Mouse (Mus musculus): ENCODE measurements at regions not wholly inside any gene's neighbourhood (a gene's known extent, or its start where the extent isn't known, plus 50 kb on each side); places are given as distances from the start of the nearest gene placed in this dataset.

DNA sequence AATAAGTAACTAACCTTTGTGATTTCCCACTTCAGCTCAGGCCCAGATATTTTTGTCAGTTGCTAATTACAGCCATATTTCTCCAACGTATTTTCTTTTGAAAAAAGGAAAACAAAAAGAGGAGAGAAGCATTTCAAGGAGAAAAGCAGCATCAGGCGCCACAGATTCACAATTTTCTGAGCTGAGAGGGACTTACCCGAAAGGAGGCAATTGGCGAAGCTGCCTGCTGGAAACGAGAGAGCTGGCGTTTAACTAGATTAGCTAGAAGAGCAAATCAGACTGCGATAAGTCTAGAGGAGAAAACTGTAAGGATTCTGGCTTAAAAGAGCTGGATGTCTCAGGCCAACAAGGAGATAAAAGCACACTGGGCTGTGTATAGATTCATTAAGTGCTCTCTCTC, 937.7 kb upstream of the Zeb2 start:
- Histone ChIP-seq H3K27ac (ENCODE audit: insufficient read depth, low read length) (no peak overlapping the region), H3K9me3 (replicated peaks; ENCODE audit: control insufficient read depth, insufficient read depth, low read length, poor library complexity, severe bottlenecking) (no peaks in the 10 kb centered on the region), H3K9ac (ENCODE audit: low read depth, poor library complexity, severe bottlenecking) (no peak overlapping the region), H3K36me3 (ENCODE audit: control insufficient read depth, insufficient read depth, low read length, poor library complexity, severe bottlenecking) (no peaks in the 10 kb centered on the region), H3K4me1 (ENCODE audit: control insufficient read depth, insufficient read depth, low read length) (no peaks in the 10 kb centered on the region), H3K4me3 (ENCODE audit: low read depth, low read length) (no peak overlapping the region), H3K27me3 (ENCODE audit: control insufficient read depth, insufficient read depth, low read length, poor library complexity, severe bottlenecking) (no peaks in the 10 kb centered on the region)
- TF ChIP-seq CTCF (IDR thresholded peaks at IDR 0.05; ENCODE audit: low read depth, low read length): no peak
- no peak for TF ChIP-seq POLR2A (IDR thresholded peaks at IDR 0.05; ENCODE audit: insufficient read depth, low read length)
- no peak for TF ChIP-seq EP300 (IDR thresholded peaks at IDR 0.05; ENCODE audit: insufficient read depth, low read depth, low read length)

DNA sequence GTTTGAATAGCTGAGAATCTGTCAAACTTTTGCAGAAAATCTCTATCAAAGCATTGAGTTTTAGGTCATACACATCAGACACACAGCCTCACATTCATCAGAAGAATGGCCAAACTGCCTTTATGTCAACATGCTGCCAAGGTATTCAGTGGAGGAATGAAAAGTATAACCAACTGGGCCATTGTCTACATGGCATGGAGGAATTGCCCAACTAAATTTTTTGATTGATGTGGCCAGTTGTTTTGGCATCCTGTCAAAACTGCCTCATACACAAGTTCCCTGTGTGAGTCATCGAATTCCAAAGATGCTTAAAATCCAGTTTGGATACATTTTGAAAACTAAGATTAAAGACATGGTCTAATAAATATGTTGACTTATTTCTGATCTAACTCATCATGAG, 904.7 kb upstream of the Zeb2 start:
- H3K4me1 ChIP-seq (ENCODE audit: control insufficient read depth, insufficient read depth, low read length): no peaks in the 10 kb centered on the region
- no peaks in the 10 kb centered on the region for H3K27me3 ChIP-seq (ENCODE audit: control insufficient read depth, insufficient read depth, low read length, poor library complexity, severe bottlenecking)
- no peak overlapping the region for H3K4me3 ChIP-seq (ENCODE audit: low read depth, low read length)
- no peak for TF ChIP-seq CTCF (IDR thresholded peaks at IDR 0.05; ENCODE audit: low read depth, low read length)
- no peak for TF ChIP-seq POLR2A (IDR thresholded peaks at IDR 0.05; ENCODE audit: insufficient read depth, low read length)
- no peak for TF ChIP-seq EP300 (IDR thresholded peaks at IDR 0.05; ENCODE audit: insufficient read depth, low read depth, low read length)
- H3K9ac ChIP-seq (ENCODE audit: low read depth, poor library complexity, severe bottlenecking): no peak overlapping the region
- no peak overlapping the region for H3K27ac ChIP-seq (ENCODE audit: insufficient read depth, low read length)
- no peaks in the 10 kb centered on the region for H3K36me3 ChIP-seq (ENCODE audit: control insufficient read depth, insufficient read depth, low read length, poor library complexity, severe bottlenecking)
- no peaks in the 10 kb centered on the region for H3K9me3 ChIP-seq (replicated peaks; ENCODE audit: control insufficient read depth, insufficient read depth, low read length, poor library complexity, severe bottlenecking)

GRCm38 (mm10) chr2:46013771-46014269, 896.6 kb upstream of the Zeb2 start:
- H3K4me1 ChIP-seq (ENCODE audit: control insufficient read depth, insufficient read depth, low read length): no peaks in the 10 kb centered on the region
- no peaks in the 10 kb centered on the region for H3K27me3 ChIP-seq (ENCODE audit: control insufficient read depth, insufficient read depth, low read length, poor library complexity, severe bottlenecking)
- no peak overlapping the region for H3K9ac ChIP-seq (ENCODE audit: low read depth, poor library complexity, severe bottlenecking)
- TF ChIP-seq CTCF (IDR thresholded peaks at IDR 0.05; ENCODE audit: low read depth, low read length): no peak
- TF ChIP-seq EP300 (IDR thresholded peaks at IDR 0.05; ENCODE audit: insufficient read depth, low read depth, low read length): no peak
- TF ChIP-seq POLR2A (IDR thresholded peaks at IDR 0.05; ENCODE audit: insufficient read depth, low read length): no peak
- H3K36me3 ChIP-seq (ENCODE audit: control insufficient read depth, insufficient read depth, low read length, poor library complexity, severe bottlenecking): no peaks in the 10 kb centered on the region
- H3K27ac ChIP-seq (ENCODE audit: insufficient read depth, low read length): no peak overlapping the region
- H3K9me3 ChIP-seq (replicated peaks; ENCODE audit: control insufficient read depth, insufficient read depth, low read length, poor library complexity, severe bottlenecking): no peaks in the 10 kb centered on the region
- H3K4me3 ChIP-seq (ENCODE audit: low read depth, low read length): no peak overlapping the region

- no peak for TF ChIP-seq EP300 (IDR thresholded peaks at IDR 0.05; ENCODE audit: insufficient read depth, low read depth, low read length)
- no peak for TF ChIP-seq POLR2A (IDR thresholded peaks at IDR 0.05; ENCODE audit: insufficient read depth, low read length)
- TF ChIP-seq CTCF (IDR thresholded peaks at IDR 0.05; ENCODE audit: low read depth, low read length): no peak
These were observed 895.5 kb upstream of the Zeb2 start for GRCm38 (mm10) chr2:46012716-46013115.

GRCm38 (mm10) chr2:45975157-45975556, 858.0 kb upstream of the Zeb2 start:
- H3K9me3 ChIP-seq (replicated peaks; ENCODE audit: control insufficient read depth, insufficient read depth, low read length, poor library complexity, severe bottlenecking): no peaks in the 10 kb centered on the region
- H3K36me3 ChIP-seq (ENCODE audit: control insufficient read depth, insufficient read depth, low read length, poor library complexity, severe bottlenecking): no peaks in the 10 kb centered on the region
- H3K4me1 ChIP-seq (ENCODE audit: control insufficient read depth, insufficient read depth, low read length): no peaks in the 10 kb centered on the region
- H3K27me3 ChIP-seq (ENCODE audit: control insufficient read depth, insufficient read depth, low read length, poor library complexity, severe bottlenecking): no peaks in the 10 kb centered on the region
- no peak overlapping the region for H3K9ac ChIP-seq (ENCODE audit: low read depth, poor library complexity, severe bottlenecking)
- H3K27ac ChIP-seq (ENCODE audit: insufficient read depth, low read length): no peak overlapping the region
- H3K4me3 ChIP-seq (ENCODE audit: low read depth, low read length): no peak overlapping the region
- TF ChIP-seq EP300 (IDR thresholded peaks at IDR 0.05; ENCODE audit: insufficient read depth, low read depth, low read length) (no peak), POLR2A (IDR thresholded peaks at IDR 0.05; ENCODE audit: insufficient read depth, low read length) (no peak), CTCF (IDR thresholded peaks at IDR 0.05; ENCODE audit: low read depth, low read length) (no peak)

More at GRCm38 (mm10) chr2:46012716-46013115, 895.5 kb upstream of the Zeb2 start:
- Histone ChIP-seq H3K9ac (ENCODE audit: low read depth, poor library complexity, severe bottlenecking) (no peak overlapping the region), H3K9me3 (replicated peaks; ENCODE audit: control insufficient read depth, insufficient read depth, low read length, poor library complexity, severe bottlenecking) (no peaks in the 10 kb centered on the region), H3K27ac (ENCODE audit: insufficient read depth, low read length) (no peak overlapping the region), H3K4me1 (ENCODE audit: control insufficient read depth, insufficient read depth, low read length) (no peaks in the 10 kb centered on the region), H3K27me3 (ENCODE audit: control insufficient read depth, insufficient read depth, low read length, poor library complexity, severe bottlenecking) (no peaks in the 10 kb centered on the region), H3K36me3 (ENCODE audit: control insufficient read depth, insufficient read depth, low read length, poor library complexity, severe bottlenecking) (no peaks in the 10 kb centered on the region), H3K4me3 (ENCODE audit: low read depth, low read length) (no peak overlapping the region)

GRCm38 (mm10) chr2:45968635-45969034, 851.4 kb upstream of the Zeb2 start:
- Histone ChIP-seq H3K36me3 (ENCODE audit: control insufficient read depth, insufficient read depth, low read length, poor library complexity, severe bottlenecking) (no peaks in the 10 kb centered on the region), H3K9ac (ENCODE audit: low read depth, poor library complexity, severe bottlenecking) (no peak overlapping the region)

More at GRCm38 (mm10) chr2:45968635-45969034, 851.4 kb upstream of the Zeb2 start:
- H3K4me1 ChIP-seq (ENCODE audit: control insufficient read depth, insufficient read depth, low read length): no peaks in the 10 kb centered on the region
- TF ChIP-seq EP300 (IDR thresholded peaks at IDR 0.05; ENCODE audit: insufficient read depth, low read depth, low read length): no peak
- no peak for TF ChIP-seq POLR2A (IDR thresholded peaks at IDR 0.05; ENCODE audit: insufficient read depth, low read length)
- no peak for TF ChIP-seq CTCF (IDR thresholded peaks at IDR 0.05; ENCODE audit: low read depth, low read length)
- no peak overlapping the region for H3K27ac ChIP-seq (ENCODE audit: insufficient read depth, low read length)
- no peaks in the 10 kb centered on the region for H3K9me3 ChIP-seq (replicated peaks; ENCODE audit: control insufficient read depth, insufficient read depth, low read length, poor library complexity, severe bottlenecking)
- no peak overlapping the region for H3K4me3 ChIP-seq (ENCODE audit: low read depth, low read length)
- H3K27me3 ChIP-seq (ENCODE audit: control insufficient read depth, insufficient read depth, low read length, poor library complexity, severe bottlenecking): no peaks in the 10 kb centered on the region
